Mouse (Mus musculus) Patski (cell line): ENCODE data around the gene Fbxw11. TPM values are rescaled to one million over a fixed set of nuclear protein-coding genes. Genes with fewer than 3 reads are reported as not detected.
"Not testable (repeated sequence)": the region's sequence is repeated elsewhere in the genome, so short reads cannot be mapped to it uniquely, and the experiment has no call there.

Source experiments
- ATAC-seq: fragments of 100-300 bp; one replicate; pipeline ENCODE4 v1.8.0; 2021
- CTCF ChIA-PET: fragments of 350-600 bp; sonication (Branson Sonifier 250); formaldehyde crosslinking; loops from one replicate; lab custom pipeline; 2022; ENCODE audit warnings: inconsistent platforms; lab: Charles Lee
- POLR2A ChIA-PET: fragments of 350-600 bp; sonication (Branson Sonifier 250); formaldehyde crosslinking; loops from one replicate; lab custom pipeline; 2022; ENCODE audit warnings: antibody characterized with exemption, inconsistent platforms; lab: Charles Lee
- DNase-seq: peaks from one replicate; pipeline ENCODE4 v3.0.0-alpha.2; 2011; ENCODE audit warnings: low read depth, low spot score
- H3K27me3 ChIP-seq: fragments of 371-371 bp; one replicate; pipeline ENCODE4 v1.5.1; 2021
- CTCF ChIP-seq: fragments of 100-300 bp; IDR thresholded peaks from one replicate; pipeline ENCODE4 v1.5.1; 2021
- in situ Hi-C: fragments of 300-500 bp; cut with MboI; formaldehyde crosslinking; loops from 3 replicates; pipeline ENCODE4 v1.11.1; 2018; ENCODE audit warnings: low pct_unique_long_range_greater_than_20kb, mixed read lengths
- polyA plus RNA-seq: library from polyadenylated mRNA; unstranded; gene quantifications from one replicate; pipeline ENCODE4 v1.2.3, GENCODE M21; 2021

The Fbxw11 gene
- polyA plus RNA-seq, 1 experiment from 2014 or later = 92.4 TPM

DNA sequence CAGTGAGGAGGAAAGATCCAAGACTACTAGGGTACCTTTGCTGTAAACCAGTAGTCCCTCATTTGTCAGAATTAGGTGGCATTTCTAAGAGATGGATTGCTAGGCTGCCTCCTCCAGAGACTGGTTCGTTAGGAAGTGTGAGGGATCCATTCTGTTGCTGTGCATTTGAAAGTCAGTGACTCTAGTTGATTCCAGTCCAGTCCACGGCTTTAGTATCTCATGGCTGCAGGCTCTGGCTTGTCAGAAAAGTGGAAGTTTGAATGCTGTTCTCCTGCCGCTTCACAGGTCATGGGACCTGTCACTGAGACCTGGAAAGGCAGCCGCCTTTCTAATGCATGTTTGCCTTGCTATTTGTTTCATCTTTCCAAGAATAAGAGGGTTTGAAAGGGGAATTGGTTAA is 74.4 kb downstream of the Fbxw11 start:
- TF ChIP-seq CTCF = no peak
- in situ Hi-C loops = loop anchor here (5.0 kb wide), 2 partner anchors 240 to 425 kb away; no protein-coding TSS in a partner anchor
- ATAC-seq = no peak
- ChIA-PET CTCF (interaction anchor here (1.1 to 1.5 kb wide), 2 partner anchors 9 to 432 kb away, joined by 3 to 4 read pairs; no protein-coding TSS in a partner anchor), POLR2A (no interaction called here)
- no peak for DNase-seq
- H3K27me3 ChIP-seq = no peaks in the 10 kb centered on the region

DNA sequence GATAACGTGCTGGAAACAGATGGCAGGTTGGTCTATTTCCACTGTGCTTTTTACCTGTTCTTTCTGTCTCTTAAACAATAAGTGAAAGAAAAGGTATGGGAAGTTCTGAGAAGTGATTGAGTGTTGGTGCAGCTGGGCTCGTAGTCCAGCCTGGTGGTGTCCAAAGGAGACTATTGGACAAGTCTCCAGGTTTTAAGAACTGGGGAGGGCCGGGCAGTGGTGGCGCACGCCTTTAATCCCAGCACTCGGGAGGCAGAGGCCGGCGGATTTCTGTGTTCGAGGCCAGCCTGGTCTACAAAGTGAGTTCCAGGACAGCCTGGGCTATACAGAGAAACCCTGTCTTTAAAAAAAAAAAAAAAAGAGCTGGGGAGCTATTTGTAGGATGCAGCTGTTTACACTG is 75.2 kb downstream of the Fbxw11 start:
- H3K27me3 ChIP-seq, DNase-seq, ATAC-seq, POLR2A ChIA-PET: not testable (repeated sequence)
- CTCF ChIA-PET = interaction anchor here (1.5 to 1.9 kb wide), 2 partner anchors 8 to 431 kb away, joined by 3 to 7 read pairs; no protein-coding TSS in a partner anchor
- in situ Hi-C loops = loop anchor here (5.0 kb wide), 2 partner anchors 240 to 425 kb away; no protein-coding TSS in a partner anchor

DNA sequence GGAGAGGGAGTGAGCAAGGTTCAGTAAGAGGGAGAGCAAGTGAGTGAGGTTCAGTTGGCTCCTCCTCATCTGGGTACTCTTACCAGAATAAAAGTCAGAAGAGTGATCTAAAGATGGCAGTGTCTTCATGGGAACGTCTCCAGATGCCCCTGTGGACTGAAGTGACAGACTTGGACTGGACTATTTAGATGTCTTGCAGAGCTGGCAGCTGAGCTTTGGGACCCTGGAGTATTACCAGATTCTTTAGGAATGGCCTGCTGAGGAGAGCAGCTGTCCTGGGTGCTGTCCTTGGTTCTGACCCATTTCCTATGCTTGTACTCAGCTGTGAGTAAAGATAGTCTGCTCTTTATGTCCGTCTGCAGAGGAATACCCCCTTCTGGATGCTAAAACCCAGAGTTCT is 75.8 kb downstream of the Fbxw11 start:
- in situ Hi-C loops = loop anchor here (5.0 kb wide), 2 partner anchors 239 to 424 kb away; no protein-coding TSS in a partner anchor
- ChIA-PET POLR2A (no interaction called here), CTCF (interaction anchor here (0.9 to 1.9 kb wide), 2 partner anchors 9 to 12 kb away, joined by 3 to 7 read pairs; no protein-coding TSS in a partner anchor)
- DNase-seq (no peak), ATAC-seq (no peak)
- TF ChIP-seq CTCF = no peak
- no peaks in the 10 kb centered on the region for H3K27me3 ChIP-seq

DNA sequence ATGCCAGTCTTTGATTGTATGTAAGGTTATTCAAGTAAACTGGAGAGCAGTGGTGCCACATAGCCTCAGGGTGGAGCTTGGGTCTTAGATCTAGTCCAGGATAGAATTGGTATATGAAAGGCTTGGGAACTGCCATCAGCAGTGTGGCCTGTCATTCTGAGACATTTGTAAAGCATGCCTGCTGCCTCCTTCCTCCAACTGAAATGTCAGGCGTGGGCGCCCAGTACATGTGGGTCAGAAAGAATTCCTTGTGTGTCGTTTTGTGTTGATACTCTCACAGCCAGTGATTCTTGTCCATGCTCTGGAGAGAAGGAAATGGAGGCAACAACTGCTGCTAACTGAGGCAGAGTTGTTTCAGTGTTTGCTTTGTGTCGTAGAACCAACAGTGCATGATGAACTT is 76.5 kb downstream of the Fbxw11 start:
- in situ Hi-C loops = loop anchor here (5.0 kb wide), 2 partner anchors 238 to 423 kb away; no protein-coding TSS in a partner anchor
- DNase-seq (no peak), ATAC-seq (no peak)
- TF ChIP-seq CTCF = no peak
- ChIA-PET POLR2A (no interaction called here), CTCF (interaction anchor here (0.9 to 1.9 kb wide), 2 partner anchors 10 to 11 kb away, joined by 3 to 7 read pairs; no protein-coding TSS in a partner anchor)
- no peaks in the 10 kb centered on the region for H3K27me3 ChIP-seq

GRCm38 (mm10) chr11:32722653-32723052 is 80.1 kb downstream of the Fbxw11 start:
- in situ Hi-C loops = no loop called here
- no peak for TF ChIP-seq CTCF
- DNase-seq (no peak), ATAC-seq (no peak)
- ChIA-PET POLR2A (no interaction called here), CTCF (interaction anchor here (1.6 kb wide), 1 partner anchor 22 kb away, joined by 3 read pairs; no protein-coding TSS in a partner anchor)
- H3K27me3 ChIP-seq = no peaks in the 10 kb centered on the region

- ATAC-seq (no peak), DNase-seq (no peak)
- ChIA-PET CTCF (interaction anchor here (1.6 kb wide), 1 partner anchor 21 kb away, joined by 3 read pairs; no protein-coding TSS in a partner anchor), POLR2A (no interaction called here)
- no peaks in the 10 kb centered on the region for H3K27me3 ChIP-seq
- in situ Hi-C loops = no loop called here
- TF ChIP-seq CTCF = no peak
Measured at GRCm38 (mm10) chr11:32723287-32723686, 80.8 kb downstream of the Fbxw11 start.

GRCm38 (mm10) chr11:32725171-32725570 is 82.6 kb downstream of the Fbxw11 start:
- ChIA-PET CTCF (interaction anchor here (1.2 kb wide), 1 partner anchor 25 kb away, joined by 3 read pairs; no protein-coding TSS in a partner anchor), POLR2A (interaction anchor here (1.1 kb wide), 1 partner anchor 20 kb away, joined by 3 read pairs; no protein-coding TSS in a partner anchor)
- no peaks in the 10 kb centered on the region for H3K27me3 ChIP-seq
- ATAC-seq (no peak), DNase-seq (no peak)
- no peak for TF ChIP-seq CTCF
- in situ Hi-C loops = no loop called here

GRCm38 (mm10) chr11:32732467-32732866 is 89.9 kb downstream of the Fbxw11 start:
- DNase-seq (no peak), ATAC-seq (no peak)
- in situ Hi-C loops = no loop called here
- ChIA-PET POLR2A (no interaction called here), CTCF (interaction anchor here (0.9 kb wide), 1 partner anchor 23 kb away, joined by 3 read pairs; no protein-coding TSS in a partner anchor)
- no peak for TF ChIP-seq CTCF
- H3K27me3 ChIP-seq = no peaks in the 10 kb centered on the region

DNA sequence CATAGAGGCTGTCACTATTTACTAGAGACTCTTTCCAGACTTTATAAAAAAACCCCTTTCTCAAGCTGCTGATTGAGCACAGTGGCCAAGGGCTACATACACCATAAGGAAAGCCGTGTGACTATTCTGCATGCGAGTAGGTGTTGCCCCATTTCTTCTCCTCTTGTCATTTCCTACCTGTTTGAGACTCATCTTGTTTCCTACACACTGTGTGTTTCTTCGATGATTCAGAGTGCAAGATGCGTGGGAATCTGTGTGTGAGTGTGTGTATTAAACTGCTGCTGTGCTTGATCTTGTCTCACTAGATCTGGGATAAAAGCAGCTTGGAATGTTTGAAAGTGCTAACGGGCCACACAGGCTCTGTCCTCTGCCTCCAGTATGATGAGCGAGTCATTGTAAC is 90.7 kb downstream of the Fbxw11 start:
- TF ChIP-seq CTCF = no peak
- DNase-seq (no peak), ATAC-seq (no peak)
- POLR2A ChIA-PET = no interaction called here
- in situ Hi-C loops = no loop called here
- CTCF ChIA-PET = interaction anchor here (0.9 to 1.4 kb wide), 2 partner anchors 11 to 22 kb away, joined by 3 read pairs; no protein-coding TSS in a partner anchor
- no peaks in the 10 kb centered on the region for H3K27me3 ChIP-seq

DNA sequence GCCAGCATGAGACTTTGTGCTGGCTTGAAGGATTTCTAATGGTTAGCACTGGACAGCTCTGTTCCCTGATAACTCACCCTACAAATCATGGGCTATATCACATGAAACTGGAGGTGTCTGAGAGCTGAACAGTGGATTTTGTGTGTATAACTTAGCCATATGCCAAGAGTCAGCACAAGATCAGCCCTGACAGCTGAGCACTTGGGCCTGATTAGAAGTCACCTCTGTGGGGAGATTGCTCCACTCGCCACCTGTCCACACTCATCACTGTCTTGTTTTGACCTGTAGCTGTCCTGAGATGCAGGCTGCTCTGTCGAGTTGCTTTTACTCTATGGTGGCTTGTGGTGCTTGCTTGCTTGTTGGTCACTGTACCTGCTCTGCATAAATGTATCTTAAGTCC is 93.8 kb downstream of the Fbxw11 start:
- no peak for TF ChIP-seq CTCF
- ATAC-seq (no peak), DNase-seq (no peak)
- in situ Hi-C loops = no loop called here
- no peaks in the 10 kb centered on the region for H3K27me3 ChIP-seq
- POLR2A ChIA-PET = no interaction called here
- CTCF ChIA-PET = interaction anchor here (1.9 kb wide), 1 partner anchor 15 kb away, joined by 5 read pairs; no protein-coding TSS in a partner anchor

DNA sequence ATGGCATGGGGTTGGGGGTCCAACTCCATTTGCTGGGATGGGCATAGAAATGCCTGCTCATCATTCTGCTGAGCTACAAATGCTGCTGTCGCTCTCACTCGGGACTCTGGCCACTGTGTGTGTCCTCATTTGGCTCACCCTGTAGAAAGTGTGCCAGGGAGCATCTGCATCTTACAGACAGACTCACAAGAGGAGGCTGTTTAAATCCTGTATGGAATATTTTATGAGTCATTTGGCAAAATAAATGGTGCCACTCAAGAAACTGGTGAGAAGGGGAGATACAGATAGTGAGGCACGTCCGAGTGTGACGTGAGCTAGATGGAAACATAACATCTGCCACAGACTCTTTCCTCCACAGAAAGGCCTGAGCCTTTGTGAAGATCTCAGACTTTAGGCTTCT is 95.2 kb downstream of the Fbxw11 start:
- in situ Hi-C loops = no loop called here
- no peak for ATAC-seq
- ChIA-PET CTCF (no interaction called here), POLR2A (no interaction called here)
- H3K27me3 ChIP-seq = no peaks in the 10 kb centered on the region
- no peak for DNase-seq
- no peak for TF ChIP-seq CTCF
